Mouse (Mus musculus): Measurements from ENCODE around the gene Lrp1. TPM values are rescaled to one million over a fixed set of nuclear protein-coding genes. Genes with fewer than 3 reads are reported as not detected.

Gene Lrp1
- 138 and 148 TPM in 2 replicates for polyA plus RNA-seq (2012; rRNA removed)

DNA sequence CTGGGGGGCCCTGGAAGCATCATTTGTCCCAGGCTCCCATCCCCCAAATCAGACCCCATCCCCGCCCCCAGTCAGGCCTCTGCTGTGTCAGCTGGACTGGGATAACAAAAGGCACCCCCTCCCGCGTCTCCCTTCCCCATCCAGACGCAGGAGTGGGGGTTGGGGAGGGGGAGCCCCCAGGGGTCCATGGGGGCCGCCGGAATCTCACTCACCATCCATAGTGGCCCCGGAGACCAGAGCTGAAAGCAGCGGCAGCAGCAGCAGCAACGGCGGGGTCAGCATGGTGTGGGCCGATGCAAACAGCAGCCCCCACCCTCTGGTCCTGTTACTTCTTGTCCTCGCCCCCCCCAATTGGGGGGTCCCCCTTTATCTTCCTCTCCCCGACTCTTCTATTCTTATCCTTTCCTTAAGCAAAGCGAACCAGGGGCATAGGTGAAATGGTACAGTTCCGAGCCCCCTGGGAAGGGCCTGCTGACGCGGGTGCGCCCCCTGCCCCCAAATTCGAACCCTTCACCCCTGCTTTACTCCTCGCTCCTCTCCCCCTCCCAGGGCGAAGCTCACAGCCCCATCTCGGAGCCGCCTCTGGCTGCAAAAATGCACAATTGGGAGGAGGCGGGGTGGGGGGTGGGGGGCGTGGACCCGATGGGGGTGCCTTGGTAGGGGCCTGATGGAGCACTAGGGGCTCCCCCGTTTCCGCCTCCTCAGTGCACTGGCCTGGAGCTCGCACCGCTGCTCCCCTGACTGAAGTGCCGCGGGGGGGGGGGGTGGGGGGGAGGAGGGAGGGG lies at the start of gene Lrp1:
Lrp1 (minus strand) TSS at position 743 of the 785 bp plus-strand sequence.

GRCm38 (mm10) chr10:127668093-127669050 lies 47.4 kb upstream of the Lrp1 start, which contains the start of gene Nab2:
TSS of gene Nab2 (minus strand) at chr10:127668568.

GRCm38 (mm10) chr10:127666501-127667268 lies 45.7 kb upstream of the Lrp1 start, which contains the start of gene Nemp1:
TSS of gene Nemp1 (plus strand) at chr10:127666901.

DNA sequence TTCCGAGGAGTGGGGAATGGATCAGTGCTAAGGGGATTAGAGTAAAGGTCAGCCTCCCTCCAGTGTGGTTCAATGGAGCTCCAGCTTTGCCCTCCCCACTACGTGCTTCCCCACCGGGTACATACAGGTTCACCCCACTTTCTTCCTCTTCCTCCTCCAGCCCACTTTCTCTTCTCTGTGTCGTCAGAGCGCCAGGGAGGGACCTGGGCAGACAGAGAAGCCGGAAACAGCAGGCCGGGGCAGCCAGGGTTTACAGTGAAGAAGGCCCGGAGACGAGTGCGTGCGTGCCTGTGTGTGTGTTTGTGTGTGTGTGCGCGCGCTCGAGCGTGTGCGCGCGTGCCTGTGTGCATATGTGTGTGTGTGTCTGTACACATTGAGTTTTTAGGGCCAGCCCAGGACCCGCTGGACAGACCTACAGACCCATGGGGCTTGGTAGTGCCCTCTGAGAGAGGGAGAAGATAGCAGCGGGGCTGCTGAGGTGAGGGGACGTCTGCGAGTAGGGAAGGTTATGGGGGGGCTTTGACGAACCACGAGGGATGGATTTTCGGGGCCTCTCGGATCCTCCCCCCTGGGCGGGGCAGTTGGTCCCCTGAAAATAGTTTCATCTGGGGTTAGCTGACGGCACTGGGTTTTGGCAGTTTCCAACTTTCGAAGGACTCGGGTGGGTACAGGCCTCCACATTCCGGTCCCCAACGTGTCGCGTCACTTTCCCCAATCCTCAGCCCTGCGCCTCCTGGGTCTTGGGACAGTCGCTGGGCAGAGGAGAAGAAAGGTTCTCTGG lies 22.0 kb upstream of the Lrp1 start, which contains the start of gene Stat6:
Stat6 (plus strand) TSS at position 215 of the 781 bp plus-strand sequence.

GRCm38 (mm10) chr10:127534036-127534928 lies 86.7 kb downstream of the Lrp1 start, which contains the start of gene Nxph4:
TSS of gene Nxph4 (minus strand) at chr10:127534559.

DNA sequence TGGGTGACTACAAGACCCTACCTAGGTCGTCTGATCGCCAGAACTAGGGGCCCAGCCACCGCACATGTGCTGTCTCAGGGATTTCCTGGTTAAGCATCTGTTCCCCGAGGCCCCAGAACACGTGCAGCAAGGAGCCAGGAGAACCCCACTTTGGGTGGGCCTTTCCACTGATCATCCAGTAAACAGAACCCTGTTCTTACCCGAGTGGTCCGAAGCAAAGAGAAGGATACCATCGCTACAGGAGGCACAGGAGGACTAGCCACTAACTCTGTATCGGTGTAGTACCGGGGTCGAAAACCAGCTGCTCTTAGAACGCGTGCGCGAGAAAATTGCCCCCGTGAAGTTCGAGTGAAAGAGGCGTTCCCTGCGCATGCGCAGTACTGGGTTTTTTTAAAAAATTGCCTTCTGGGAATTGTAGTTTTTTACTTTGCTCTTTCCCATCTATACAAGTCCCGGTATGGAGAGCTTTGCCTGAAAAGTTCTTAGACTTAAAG lies 98.8 kb downstream of the Lrp1 start, which contains the start of gene Shmt2:
Shmt2 (minus strand) TSS at position 357 of the 494 bp plus-strand sequence.

DNA sequence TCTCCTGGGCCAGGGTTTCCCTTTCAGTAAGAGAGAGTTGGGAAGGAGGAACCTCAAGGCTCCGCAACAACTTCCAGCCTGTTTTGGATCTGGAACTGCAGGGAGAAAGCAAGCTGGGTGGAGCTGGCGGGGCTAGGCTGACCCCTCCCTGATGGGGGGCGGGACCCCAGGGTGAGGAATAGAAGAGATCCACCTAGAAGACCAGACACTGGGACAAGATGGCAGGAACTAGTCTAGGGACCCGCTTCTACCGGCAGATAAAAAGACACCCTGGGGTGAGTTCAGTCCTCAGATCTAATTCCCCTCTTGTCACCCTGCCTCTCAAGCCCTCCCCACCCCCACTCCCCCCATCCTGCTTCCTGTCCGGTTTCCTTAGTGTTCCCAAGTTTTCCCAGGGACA lies 106.2 kb downstream of the Lrp1 start, which contains the start of gene Ndufa4l2:
Ndufa4l2 (plus strand) TSS at position 204 of the 400 bp plus-strand sequence.

GRCm38 (mm10) chr10:127500894-127501893 lies 119.8 kb downstream of the Lrp1 start, which contains the start of gene Stac3:
TSS of gene Stac3 (plus strand) at chr10:127501686.

Other genes with a start within 250 kb of the Lrp1 start
- 76.8 and 94.8 TPM in 2 replicates for gene R3hdm2, start 240.8 kb downstream of the Lrp1 start, polyA plus RNA-seq (2012; rRNA removed)
- gene Stac3, start 119.5 kb downstream of the Lrp1 start, polyA plus RNA-seq (2012; rRNA removed): 0.13 and 1.0 TPM in 2 replicates
- gene Ndufa4l2, start 106.2 kb downstream of the Lrp1 start, polyA plus RNA-seq (2012; rRNA removed): 8.9 and 10.9 TPM in 2 replicates
- gene Shmt2, start 98.7 kb downstream of the Lrp1 start, polyA plus RNA-seq (2012; rRNA removed): 40.7 and 44.2 TPM in 2 replicates
- 0.10 and 0.34 TPM in 2 replicates for gene Nxph4, start 86.6 kb downstream of the Lrp1 start, polyA plus RNA-seq (2012; rRNA removed)
- 65.8 and 79.3 TPM in 2 replicates for gene Stat6, start 21.8 kb upstream of the Lrp1 start, polyA plus RNA-seq (2012; rRNA removed)
- 2.4 TPM in 2 replicates for gene Nemp1, start 45.8 kb upstream of the Lrp1 start, polyA plus RNA-seq (2012; rRNA removed)
- 14.5 and 15.4 TPM in 2 replicates for gene Nab2, start 47.4 kb upstream of the Lrp1 start, polyA plus RNA-seq (2012; rRNA removed)
- gene Myo1a, start 84.0 kb upstream of the Lrp1 start, polyA plus RNA-seq (2012; rRNA removed): 132 and 140 TPM in 2 replicates
- gene Tac2, start 103.3 kb upstream of the Lrp1 start, polyA plus RNA-seq (2012; rRNA removed): not detected in 2 replicates
- gene Zbtb39, start 118.4 kb upstream of the Lrp1 start, polyA plus RNA-seq (2012; rRNA removed): 6.9 and 7.8 TPM in 2 replicates
- gene Gpr182, start 130.6 kb upstream of the Lrp1 start, polyA plus RNA-seq (2012; rRNA removed): 1.7 TPM in 2 replicates
- 0.21 and 0.34 TPM in 2 replicates for gene Rdh1, start 138.6 kb upstream of the Lrp1 start, polyA plus RNA-seq (2012; rRNA removed)
- 0.12 and 1.0 TPM in 2 replicates for gene Rdh16f1, start 138.6 kb upstream of the Lrp1 start, polyA plus RNA-seq (2012; rRNA removed)
- 7.8 and 13.4 TPM in 2 replicates for gene Rdh9, start 155.2 kb upstream of the Lrp1 start, polyA plus RNA-seq (2012; rRNA removed)
- 11.2 and 12.1 TPM in 2 replicates for gene Rdh16, start 180.0 kb upstream of the Lrp1 start, polyA plus RNA-seq (2012; rRNA removed)
- 0.10 and 0.49 TPM in 2 replicates for gene Rdh19, start 228.8 kb upstream of the Lrp1 start, polyA plus RNA-seq (2012; rRNA removed)
- gene Rdh16f2, start 245.3 kb upstream of the Lrp1 start, polyA plus RNA-seq (2012; rRNA removed): 0.31 and 1.4 TPM in 2 replicates